Mouse (Mus musculus) heart, embryonic 11.5 days (tissue): Measurements from ENCODE around the gene Rbm34. TPM values are rescaled to one million over a fixed set of nuclear protein-coding genes. Genes with fewer than 3 reads are reported as not detected.

Experiments used
- ATAC-seq: fragments of 200-750 bp; cut with Nextera tagmentation; replicated peaks from 2 replicates; pipeline ENCODE4 v1.8.0; 2017; ENCODE audit warnings: moderate library complexity; ENCODE audit not compliant: insufficient number of reproducible peaks, low FRiP score, low TSS enrichment
- H3K27ac ChIP-seq: fragments of 300-500 bp; sonication (generic); 2 replicates; pipeline ENCODE4 v1.5.1; 2014; ENCODE audit warnings: mild to moderate bottlenecking, low read depth, low read length
- H3K27me3 ChIP-seq: fragments of 300-500 bp; sonication (generic); 2 replicates; pipeline ENCODE4 v1.6.1; 2014; ENCODE audit warnings: mild to moderate bottlenecking, low read length, mixed read lengths; ENCODE audit not compliant: control insufficient read depth, insufficient read depth
- H3K36me3 ChIP-seq: fragments of 300-500 bp; sonication (generic); 2 replicates; pipeline ENCODE4 v1.6.1; 2014; ENCODE audit warnings: mild to moderate bottlenecking, low read length, moderate library complexity, mixed read lengths; ENCODE audit not compliant: control insufficient read depth, insufficient read depth
- H3K4me1 ChIP-seq: fragments of 300-500 bp; sonication (generic); 2 replicates; pipeline ENCODE4 v1.6.1; 2014; ENCODE audit warnings: low read length; ENCODE audit not compliant: control insufficient read depth, insufficient read depth
- H3K4me2 ChIP-seq: fragments of 300-500 bp; sonication (generic); 2 replicates; pipeline ENCODE4 v1.6.1; 2014; ENCODE audit warnings: mild to moderate bottlenecking, moderate library complexity
- H3K4me3 ChIP-seq: fragments of 300-500 bp; sonication (generic); 2 replicates; pipeline ENCODE4 v1.5.1; 2014; ENCODE audit warnings: low read depth, low read length
- H3K9ac ChIP-seq: fragments of 300-500 bp; sonication (generic); 2 replicates; pipeline ENCODE4 v1.6.1; 2014; ENCODE audit warnings: mild to moderate bottlenecking, low read depth, low read length, moderate library complexity
- H3K9me3 ChIP-seq: fragments of 300-500 bp; sonication (generic); replicated peaks from 2 replicates; pipeline ENCODE4 v1.6.1; 2016; ENCODE audit warnings: low read length; ENCODE audit not compliant: control insufficient read depth
- WGBS: fragments of 180-500 bp; shearing (Covaris S2); extraction: QIAGEN DNeasy Blood & Tissue Kit; methylation state at CpG from one replicate; pipeline ENCODE4 v1.1.7; 2014; ENCODE audit not compliant: insufficient replicate concordance; 5-methylcytosine and 5-hydroxymethylcytosine counted together
- polyA plus RNA-seq: library from polyadenylated mRNA; unstranded; fragments of >200 nt; fragmentation: Nextera tagmentation; extraction: Ambion mirVana; gene quantifications from 2 replicates; pipeline ENCODE4 v1.2.1, GENCODE M21; 2014

The Rbm34 gene
- polyA plus RNA-seq, 1 experiment from 2014 or later, result 15.6 TPM

DNA sequence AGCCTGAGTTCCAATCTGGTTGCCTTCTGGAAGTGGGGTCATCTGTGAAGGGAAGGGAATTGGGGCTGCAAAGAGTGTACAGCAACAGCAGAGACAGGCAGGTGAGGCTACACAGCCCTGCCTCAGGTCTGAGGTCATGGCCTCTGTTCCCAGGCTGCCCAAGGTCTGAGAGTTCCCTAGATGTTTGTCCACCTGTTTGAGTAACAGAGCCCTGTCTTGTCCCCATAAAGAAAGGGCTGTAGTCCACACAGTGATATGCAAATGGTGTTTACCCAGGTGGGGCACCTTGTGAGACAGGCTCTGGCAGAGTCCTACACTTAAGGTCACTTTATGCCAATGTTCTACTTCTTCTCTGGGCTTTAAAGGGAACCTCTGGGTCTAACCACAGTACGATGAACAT, 69.3 kb downstream of the Rbm34 start:
- WGBS, result 89% methylated on average over 1 of the region's 1 CpGs
- Histone ChIP-seq H3K36me3 (no peaks in the 10 kb centered on the region), H3K27ac (no peak overlapping the region), H3K27me3 (no peaks in the 10 kb centered on the region), H3K9ac (no peak overlapping the region), H3K9me3 (no peaks in the 10 kb centered on the region; the same call in 1 of the 2 replicates), H3K4me3 (no peak overlapping the region), H3K4me1 (no peaks in the 10 kb centered on the region), H3K4me2 (no peak overlapping the region)
- ATAC-seq, result no peak

DNA sequence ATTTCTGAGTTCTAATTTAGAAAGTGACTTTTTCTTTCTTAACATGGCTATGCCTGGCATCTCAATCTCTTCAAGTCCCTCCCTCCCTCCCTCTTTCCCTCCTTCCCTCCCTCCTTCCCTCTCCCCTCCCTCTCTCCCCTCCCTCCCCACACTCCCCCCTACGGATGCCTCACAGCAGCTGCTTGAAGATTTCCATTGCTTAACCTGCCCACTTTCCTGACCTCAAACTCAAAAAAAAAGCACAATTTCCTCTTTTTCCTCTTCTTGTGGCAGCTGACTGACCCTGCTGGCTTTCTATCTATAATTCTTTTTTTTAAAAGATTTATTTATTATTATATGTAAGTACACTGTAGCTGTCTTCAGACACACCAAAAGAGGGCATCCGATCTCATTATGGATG, 69.8 kb downstream of the Rbm34 start:
- no peaks in the 10 kb centered on the region for H3K4me1 ChIP-seq
- H3K36me3 ChIP-seq, result no peaks in the 10 kb centered on the region
- H3K9ac ChIP-seq, result no peak overlapping the region
- no peak for ATAC-seq
- no peak overlapping the region for H3K4me2 ChIP-seq
- WGBS, result 64% methylated on average over 2 of the region's 2 CpGs
- no peaks in the 10 kb centered on the region for H3K27me3 ChIP-seq
- H3K27ac ChIP-seq, result no peak overlapping the region
- H3K9me3 ChIP-seq, result no peaks in the 10 kb centered on the region; the same call in 1 of the 2 replicates
- no peak overlapping the region for H3K4me3 ChIP-seq

Other genes starting within 250 kb of the Rbm34 start
- gene Tomm20, start 25.2 kb downstream of the Rbm34 start, polyA plus RNA-seq, result 237 and 242 TPM in 2 replicates
- gene Pard3, start 92.8 kb upstream of the Rbm34 start, polyA plus RNA-seq, result 23.3 and 24.0 TPM in 2 replicates